Mouse (Mus musculus) liver, postnatal 0 days (tissue): Measurements from ENCODE around the gene Oaz1. TPM values are rescaled to one million over a fixed set of nuclear protein-coding genes. Genes with fewer than 3 reads are reported as not detected.

Experiments used
- ATAC-seq: fragments of 200-750 bp; cut with Nextera tagmentation; 2 replicates; pipeline ENCODE4 v1.8.0; 2017; ENCODE audit warnings: mild to moderate bottlenecking, moderate library complexity
- DNase-seq: peaks from one replicate; pipeline ENCODE4 v3.0.0-alpha.2; 2016
- H3K27ac ChIP-seq: fragments of 300-500 bp; sonication (generic); 2 replicates; pipeline ENCODE4 v1.5.1; 2014; ENCODE audit warnings: antibody characterized with exemption, moderate library complexity, mild to moderate bottlenecking, low read depth
- H3K27me3 ChIP-seq: fragments of 300-500 bp; sonication (generic); 2 replicates; pipeline ENCODE4 v1.6.1; 2014; ENCODE audit warnings: low read length, control low read depth, mixed read lengths; ENCODE audit not compliant: insufficient read depth
- H3K36me3 ChIP-seq: fragments of 300-500 bp; sonication (generic); replicated peaks from 2 replicates; pipeline ENCODE4 v1.6.1; 2014; ENCODE audit warnings: mild to moderate bottlenecking, control low read depth, low read length, moderate library complexity, mixed read lengths; ENCODE audit not compliant: insufficient read depth
- H3K4me1 ChIP-seq: fragments of 300-500 bp; sonication (generic); 2 replicates; pipeline ENCODE4 v1.6.1; 2014; ENCODE audit warnings: antibody characterized with exemption, mild to moderate bottlenecking, control low read depth; ENCODE audit not compliant: insufficient read depth
- H3K4me2 ChIP-seq: fragments of 300-500 bp; sonication (generic); 2 replicates; pipeline ENCODE4 v1.6.1; 2014; ENCODE audit warnings: low read depth, mild to moderate bottlenecking, low read length, moderate library complexity, mixed read lengths
- H3K4me3 ChIP-seq: fragments of 300-500 bp; sonication (generic); 2 replicates; pipeline ENCODE4 v1.5.1; 2014; ENCODE audit warnings: low read depth, low read length
- H3K9ac ChIP-seq: fragments of 300-500 bp; sonication (generic); replicated peaks from 2 replicates; pipeline ENCODE4 v1.6.1; 2014; ENCODE audit warnings: mild to moderate bottlenecking, moderate library complexity
- H3K9me3 ChIP-seq: fragments of 300-500 bp; sonication (generic); 2 replicates; pipeline ENCODE4 v1.6.1; 2016; ENCODE audit warnings: mild to moderate bottlenecking, control low read depth, low read length, mixed read lengths
- CTCF ChIP-seq: sonication (generic); IDR thresholded peaks from 2 replicates; pipeline ENCODE4 v1.5.1; 2016; ENCODE audit warnings: antibody characterized with exemption, low read depth
- EP300 ChIP-seq: IDR thresholded peaks from 2 replicates; pipeline ENCODE4 v1.6.1; 2016; ENCODE audit warnings: antibody characterized with exemption, low read depth, mild to moderate bottlenecking
- WGBS: fragments of 180-500 bp; shearing (Covaris S2); extraction: QIAGEN DNeasy Blood & Tissue Kit; methylation state at CpG from one replicate; pipeline ENCODE4 v1.1.7; 2014; ENCODE audit not compliant: insufficient replicate concordance; 5-methylcytosine and 5-hydroxymethylcytosine counted together
- polyA plus RNA-seq: library from polyadenylated mRNA; unstranded; fragments of >200 nt; fragmentation: Nextera tagmentation; extraction: Ambion mirVana; gene quantifications from 2 replicates; pipeline ENCODE4 v1.2.1, GENCODE M21; 2015

Gene Oaz1
- polyA plus RNA-seq, 1 experiment from 2014 or later = 1,029 TPM

GRCm38 (mm10) chr10:80818599-80819281 lies 7.7 kb upstream of the Oaz1 start:
- no peak overlapping the region for H3K4me3 ChIP-seq
- H3K4me2 ChIP-seq = peak overlapping the region; percentile 30
- TF ChIP-seq CTCF = no peak
- TF ChIP-seq EP300 = peak; percentile 81
- peak overlapping the region; percentile 5 for H3K9ac ChIP-seq
- no peaks in the 10 kb centered on the region for H3K9me3 ChIP-seq
- peak overlapping the region; percentile 94 for H3K27ac ChIP-seq
- ATAC-seq = peak; percentile 92
- H3K4me1 ChIP-seq = peaks cover 25% of the 10 kb centered on the region
- no peaks in the 10 kb centered on the region for H3K36me3 ChIP-seq
- peak; percentile 77 for DNase-seq
- H3K27me3 ChIP-seq = no peaks in the 10 kb centered on the region
- 40% methylated on average over 6 of the region's 6 CpGs for WGBS

GRCm38 (mm10) chr10:80819406-80819805 lies 7.0 kb upstream of the Oaz1 start:
- no peak; the same call in 1 of the 2 replicates for TF ChIP-seq CTCF
- TF ChIP-seq EP300 = no peak
- Histone ChIP-seq H3K4me2 (peak overlapping the region; percentile 34; the same call in 1 of the 2 replicates), H3K27me3 (no peaks in the 10 kb centered on the region), H3K9ac (peak overlapping the region; percentile 5), H3K27ac (peak overlapping the region; percentile 94), H3K4me3 (no peak overlapping the region), H3K4me1 (peaks cover 31% of the 10 kb centered on the region), H3K9me3 (no peaks in the 10 kb centered on the region), H3K36me3 (no peaks in the 10 kb centered on the region)
- DNase-seq = peak; percentile 63
- ATAC-seq = peak; percentile 62
- 40% methylated on average over 3 of the region's 3 CpGs for WGBS

- WGBS = 45% methylated on average over 2 of the region's 2 CpGs
- DNase-seq (no peak), ATAC-seq (no peak)
- H3K36me3 ChIP-seq = no peaks in the 10 kb centered on the region
- 0 out of 2 replicates have a peak overlapping the region, but pooled peaks have one; percentile 45 for H3K27ac ChIP-seq
- H3K4me3 ChIP-seq = no peak overlapping the region
- H3K27me3 ChIP-seq = no peaks in the 10 kb centered on the region
- H3K9ac ChIP-seq = no peak overlapping the region
- TF ChIP-seq CTCF (peak; percentile 76), EP300 (no peak)
- peaks cover 44% of the 10 kb centered on the region for H3K4me1 ChIP-seq
- H3K4me2 ChIP-seq = no peak overlapping the region
- no peaks in the 10 kb centered on the region for H3K9me3 ChIP-seq
Measured at GRCm38 (mm10) chr10:80821991-80822390, 4.5 kb upstream of the Oaz1 start.

GRCm38 (mm10) chr10:80822528-80822927 lies 3.9 kb upstream of the Oaz1 start:
- Histone ChIP-seq H3K27ac (0 out of 2 replicates have a peak overlapping the region, but pooled peaks have one; percentile 45), H3K27me3 (no peaks in the 10 kb centered on the region), H3K36me3 (no peaks in the 10 kb centered on the region), H3K4me2 (no peak overlapping the region), H3K4me3 (no peak overlapping the region), H3K9me3 (no peaks in the 10 kb centered on the region), H3K9ac (no peak overlapping the region), H3K4me1 (peaks cover 44% of the 10 kb centered on the region)
- no peak for DNase-seq
- no peak for ATAC-seq
- no peak for TF ChIP-seq CTCF
- TF ChIP-seq EP300 = no peak
- WGBS = 85% methylated on average over 5 of the region's 5 CpGs

- ATAC-seq (no peak), DNase-seq (no peak)
- peaks cover 49% of the 10 kb centered on the region for H3K4me1 ChIP-seq
- TF ChIP-seq CTCF = peak; percentile 0; the same call in 1 of the 2 replicates
- TF ChIP-seq EP300 = no peak
- 78% methylated on average over 1 of the region's 1 CpGs for WGBS
- H3K27me3 ChIP-seq = no peaks in the 10 kb centered on the region
- H3K9ac ChIP-seq = no peak overlapping the region
- H3K4me2 ChIP-seq = no peak overlapping the region
- H3K4me3 ChIP-seq = no peak overlapping the region
- H3K9me3 ChIP-seq = no peaks in the 10 kb centered on the region
- H3K36me3 ChIP-seq = peaks cover under 1% of the 10 kb centered on the region
- H3K27ac ChIP-seq = peak overlapping the region; percentile 85
Measured at GRCm38 (mm10) chr10:80823316-80823715, 3.1 kb upstream of the Oaz1 start.

GRCm38 (mm10) chr10:80823847-80824643 lies 2.4 kb upstream of the Oaz1 start:
- Histone ChIP-seq H3K36me3 (peaks cover 5% of the 10 kb centered on the region), H3K4me3 (no peak overlapping the region), H3K9ac (peak overlapping the region; percentile 44; the same call in 1 of the 2 replicates), H3K4me2 (peak overlapping the region; percentile 50), H3K27me3 (no peaks in the 10 kb centered on the region), H3K4me1 (peaks cover 43% of the 10 kb centered on the region), H3K27ac (peak overlapping the region; percentile 85), H3K9me3 (no peaks in the 10 kb centered on the region)
- no peak for ATAC-seq
- DNase-seq = no peak
- no peak for TF ChIP-seq EP300
- no peak for TF ChIP-seq CTCF
- 24% methylated on average over 8 of the region's 8 CpGs for WGBS
